Mouse (Mus musculus) stomach, postnatal 0 days (tissue): ENCODE data around the gene Tmtc4.

Source experiments
- CTCF ChIP-seq: IDR thresholded peaks from 2 replicates; pipeline ENCODE4 v1.5.1; 2016; ENCODE audit warnings: antibody characterized with exemption, low read depth, mild to moderate bottlenecking, moderate library complexity
- EP300 ChIP-seq: optimal IDR thresholded peaks from 2 replicates; pipeline ENCODE3; 2016; ENCODE audit warnings: antibody characterized with exemption

DNA sequence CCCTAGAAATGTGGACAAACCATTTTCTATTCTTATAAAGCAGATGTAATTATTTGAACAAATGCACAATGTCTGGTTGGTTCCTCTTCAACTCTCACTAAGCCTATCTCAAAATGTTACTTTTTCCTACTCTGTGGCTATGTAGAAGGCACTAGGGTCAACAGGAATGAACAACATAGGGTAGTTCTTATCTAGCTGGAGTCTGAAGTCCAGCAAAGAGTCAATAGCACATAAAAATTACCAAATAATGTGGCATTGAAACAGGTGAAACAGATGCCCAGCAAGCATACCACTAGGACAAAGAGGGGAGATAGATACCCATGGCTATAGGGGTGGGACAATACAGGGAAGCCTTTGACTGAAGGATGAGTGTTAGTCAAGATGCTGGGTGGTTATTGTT is 72.6 kb downstream of the Tmtc4 start:
- TF ChIP-seq CTCF = no peak
- no peak for TF ChIP-seq EP300
